Mouse (Mus musculus) CD4-positive helper T cell, adult 2 months (primary cell): ENCODE measurements around the gene Hexa.

Source experiments
- DNase-seq: peaks from one replicate; pipeline ENCODE4 v3.0.0-alpha.2; 2012; ENCODE audit warnings: low read depth, missing footprints, low spot score

Hexa gene

GRCm38 (mm10) chr9:59539441-59540137 is at the start of gene Hexa, which contains the start of gene Tmem202:
Hexa (plus strand) TSS chr9:59539540.
Tmem202 (minus strand) TSS chr9:59539847.
- DNase-seq, result peak; percentile 81

DNA sequence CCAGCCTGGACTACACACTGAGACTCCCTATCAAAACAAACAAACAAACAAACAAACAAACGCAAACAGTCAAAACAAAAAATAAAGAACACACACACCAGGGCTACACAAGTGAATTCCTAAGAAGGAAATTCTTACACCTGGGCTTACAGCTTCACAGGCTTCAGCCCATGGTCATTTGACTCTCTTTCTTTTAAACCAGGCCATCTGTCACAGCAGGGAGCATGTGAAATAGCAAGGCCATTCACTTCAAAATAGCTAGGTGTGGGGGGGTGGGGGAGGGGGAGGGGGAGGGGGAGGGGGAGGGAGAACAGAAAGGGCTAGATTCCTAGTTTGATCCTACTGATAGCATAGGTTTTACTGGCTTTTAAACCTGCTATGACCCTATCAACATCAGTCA is 31.2 kb upstream of the Hexa start:
- no peak for DNase-seq

DNA sequence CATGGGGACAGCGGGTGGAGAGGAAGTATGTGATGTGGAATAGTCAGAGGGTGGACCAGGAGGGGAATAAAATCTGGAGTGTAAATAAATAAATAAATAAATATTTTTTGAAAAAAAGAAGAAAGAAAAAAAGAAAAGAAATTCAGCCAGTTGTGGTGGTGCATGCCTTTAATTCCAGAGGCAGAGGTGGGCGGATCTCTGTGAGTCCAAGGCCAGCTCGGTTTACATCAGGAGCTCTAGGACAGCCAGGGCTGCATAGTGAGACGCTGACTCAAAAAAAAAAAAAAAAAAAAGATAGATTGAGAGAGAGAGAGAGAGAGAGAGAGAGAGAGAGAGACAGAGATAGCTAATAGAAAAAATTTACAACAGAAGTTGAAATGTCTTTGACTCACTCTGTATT is 27.0 kb upstream of the Hexa start:
- DNase-seq, result no peak

- DNase-seq, result no peak
These were observed 24.3 kb upstream of the Hexa start for GRCm38 (mm10) chr9:59515069-59515468.

DNA sequence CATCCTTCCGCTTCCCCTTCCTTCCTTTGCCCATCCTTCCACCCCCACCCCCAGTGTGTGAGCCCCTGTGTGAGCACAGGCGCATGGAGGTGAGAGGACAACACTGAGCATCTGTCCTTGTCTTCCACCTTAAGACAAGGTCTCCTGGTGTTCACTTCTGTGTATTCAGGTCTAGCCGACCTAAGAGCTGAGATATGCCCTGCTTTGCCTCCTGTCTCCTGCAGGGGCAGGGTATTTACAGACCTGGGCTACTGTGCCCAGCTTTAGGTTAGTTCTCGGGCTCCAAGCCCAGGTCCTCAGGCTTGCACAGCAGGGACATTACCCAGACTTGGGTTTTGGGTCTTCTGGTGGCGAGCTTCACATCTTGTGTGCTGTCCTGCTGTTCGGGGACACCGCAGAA is 22.2 kb upstream of the Hexa start:
- DNase-seq, result peak; percentile 12

DNA sequence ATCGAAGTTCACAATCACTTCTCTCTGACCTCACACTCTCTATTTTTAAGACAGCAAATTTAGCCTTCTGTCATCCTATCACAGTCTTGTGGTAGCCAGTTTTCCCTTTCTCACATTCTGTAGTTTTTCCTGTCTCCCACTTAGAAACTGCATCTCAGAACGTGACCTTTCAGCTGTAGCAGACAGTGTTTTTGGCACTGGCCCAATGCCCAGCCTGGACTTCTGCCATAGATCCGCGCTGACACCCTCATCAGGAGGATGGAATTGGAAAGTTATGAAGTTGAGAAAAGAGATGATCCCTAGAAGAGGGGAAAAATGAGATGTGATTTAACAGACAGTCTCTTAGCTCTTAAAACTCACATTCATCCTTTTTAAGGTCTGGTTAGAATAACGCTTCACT is 20.4 kb upstream of the Hexa start:
- DNase-seq, result no peak

- DNase-seq, result no peak
These were observed 19.9 kb upstream of the Hexa start for GRCm38 (mm10) chr9:59519396-59519795.

GRCm38 (mm10) chr9:59522906-59523305 is 16.4 kb upstream of the Hexa start:
- DNase-seq, result no peak

DNA sequence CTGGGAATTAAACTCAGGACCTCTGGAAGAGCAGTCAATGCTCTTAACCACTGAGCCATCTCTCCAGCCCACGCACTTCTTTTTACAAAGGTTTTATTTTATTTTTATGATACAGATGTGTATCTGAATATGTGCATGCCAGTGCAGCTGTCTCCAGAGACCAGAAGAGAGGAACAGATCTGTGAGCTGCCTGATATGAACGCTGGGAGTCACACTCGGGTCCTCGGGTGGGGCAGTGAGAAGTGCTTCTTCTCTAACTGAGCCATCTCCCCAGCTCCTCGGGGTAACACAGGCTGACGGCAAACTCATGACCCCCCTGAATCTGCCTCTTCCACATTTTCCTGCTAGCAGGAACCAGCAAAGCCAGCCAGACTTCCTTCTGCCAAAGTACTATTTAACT is 12.6 kb upstream of the Hexa start:
- no peak for DNase-seq

DNA sequence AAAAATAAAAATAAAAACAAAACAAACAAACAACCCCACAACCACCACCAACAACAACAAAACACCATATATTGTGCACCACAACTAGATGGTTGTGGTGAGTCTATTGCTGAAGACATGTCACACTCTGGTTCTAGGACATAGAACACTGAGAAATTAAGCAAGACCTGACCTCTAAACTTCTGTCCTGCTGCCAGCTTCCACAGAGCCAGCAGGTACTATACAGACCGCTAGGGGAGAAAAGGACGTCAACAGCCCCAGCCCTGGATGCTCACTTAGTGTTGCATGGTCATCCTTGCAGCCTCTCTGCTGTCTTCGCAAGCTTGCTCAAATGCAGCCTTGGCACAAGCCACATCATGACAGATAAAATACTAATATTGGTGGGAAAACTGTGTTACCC is 11.8 kb upstream of the Hexa start:
- no peak for DNase-seq

DNA sequence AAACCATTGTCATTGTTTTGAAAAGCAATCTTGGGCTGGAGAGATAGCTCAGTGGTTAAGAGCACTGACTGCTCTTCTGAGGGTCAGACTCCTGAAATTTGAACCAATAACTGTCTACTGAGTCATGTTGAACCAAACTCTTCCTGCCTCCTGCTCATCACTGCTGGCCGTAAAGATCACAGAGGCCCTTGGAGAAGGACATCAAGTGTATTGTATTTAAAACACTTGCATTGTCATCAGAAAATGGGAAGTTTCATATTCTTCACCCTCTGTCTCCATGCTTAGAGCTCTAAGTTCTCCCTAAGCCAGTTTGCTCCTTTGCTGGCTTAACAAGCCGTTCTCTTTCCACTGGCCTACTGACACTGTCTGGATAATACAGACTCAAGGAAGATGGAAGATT is 11.1 kb upstream of the Hexa start:
- no peak for DNase-seq

DNA sequence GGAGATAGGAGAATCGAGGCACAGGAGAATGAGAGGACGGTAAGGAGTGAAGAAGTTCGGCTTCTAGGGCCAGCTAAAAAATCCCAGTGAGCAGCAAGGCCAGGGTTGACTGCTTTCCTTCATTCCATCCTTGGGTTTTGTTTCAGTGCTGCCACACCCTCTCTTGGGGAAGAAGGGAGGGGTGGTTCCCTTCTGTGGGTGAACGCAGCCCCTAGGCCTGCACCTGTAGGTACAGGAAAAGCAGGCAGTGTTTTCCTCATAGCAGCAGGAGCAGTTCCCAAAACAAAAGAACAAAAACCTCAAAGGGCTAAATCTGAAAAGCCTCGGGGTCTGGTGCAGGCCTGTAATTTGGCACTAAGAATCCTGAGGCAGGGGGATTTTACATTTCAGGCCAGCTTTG is 7.7 kb upstream of the Hexa start:
- DNase-seq, result no peak

DNA sequence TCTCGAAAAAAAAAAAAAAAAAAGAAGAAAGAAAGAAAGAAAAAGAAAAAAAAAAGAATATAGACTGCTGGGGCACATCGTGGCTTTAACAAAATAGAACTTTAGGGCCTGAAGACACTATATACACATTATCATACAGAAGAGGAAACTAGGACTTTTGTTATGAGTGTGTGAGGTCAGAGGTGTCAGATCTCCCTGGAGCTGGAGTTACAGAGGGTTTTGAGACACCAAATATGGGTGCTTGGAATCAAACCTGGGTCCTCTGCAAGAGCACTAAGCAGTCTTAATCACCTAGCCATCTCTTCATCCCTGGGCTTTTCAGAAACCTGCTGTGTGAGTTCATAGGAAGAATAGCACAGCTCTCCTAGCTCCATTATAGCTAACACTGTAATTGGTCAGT is 5.9 kb upstream of the Hexa start:
- no peak for DNase-seq

GRCm38 (mm10) chr9:59533889-59534288 is 5.5 kb upstream of the Hexa start:
- DNase-seq, result no peak

DNA sequence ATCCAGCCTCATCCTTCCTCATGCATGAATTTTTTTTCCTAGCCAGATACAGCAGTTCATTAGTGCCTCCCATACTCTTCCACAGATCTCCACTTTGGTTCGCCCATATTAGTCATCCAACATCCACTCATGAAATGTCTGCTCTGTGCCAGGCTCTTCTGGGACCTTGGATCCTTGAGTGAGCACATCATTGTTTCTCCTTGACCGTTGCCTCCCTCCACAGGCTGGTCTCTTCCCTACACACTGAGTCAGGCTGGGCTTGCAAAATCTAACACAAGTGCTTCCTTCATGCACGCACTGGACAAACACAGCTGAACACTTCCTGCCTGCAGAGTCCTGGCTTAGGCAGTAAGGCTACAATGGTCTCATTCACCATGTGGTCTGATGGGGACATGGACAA is 1.7 kb upstream of the Hexa start:
- DNase-seq, result no peak

GRCm38 (mm10) chr9:59541617-59542016 is 2.3 kb downstream of the Hexa start:
- DNase-seq, result no peak

GRCm38 (mm10) chr9:59542766-59543324 is 3.5 kb downstream of the Hexa start:
- DNase-seq, result no peak

DNA sequence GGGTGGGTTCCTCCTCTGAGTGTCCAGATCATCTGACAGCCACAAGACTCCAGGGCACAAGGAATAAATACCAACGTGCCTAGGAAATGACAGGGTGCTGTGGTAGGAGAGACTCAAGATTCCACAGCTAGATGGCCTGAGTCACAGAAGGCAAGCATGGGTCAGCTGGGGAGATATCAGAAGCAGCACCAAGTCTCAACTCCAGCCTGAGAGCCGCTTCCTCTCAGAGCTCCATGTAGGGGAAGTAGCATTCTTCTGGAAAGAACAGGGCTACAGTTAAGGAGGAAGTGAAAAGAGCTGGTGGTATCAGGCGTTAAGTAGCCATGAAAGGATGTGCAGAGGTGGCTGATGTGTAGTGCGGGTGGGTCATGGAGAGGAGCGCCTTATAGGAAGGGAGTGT is 5.4 kb downstream of the Hexa start:
- DNase-seq, result no peak

DNA sequence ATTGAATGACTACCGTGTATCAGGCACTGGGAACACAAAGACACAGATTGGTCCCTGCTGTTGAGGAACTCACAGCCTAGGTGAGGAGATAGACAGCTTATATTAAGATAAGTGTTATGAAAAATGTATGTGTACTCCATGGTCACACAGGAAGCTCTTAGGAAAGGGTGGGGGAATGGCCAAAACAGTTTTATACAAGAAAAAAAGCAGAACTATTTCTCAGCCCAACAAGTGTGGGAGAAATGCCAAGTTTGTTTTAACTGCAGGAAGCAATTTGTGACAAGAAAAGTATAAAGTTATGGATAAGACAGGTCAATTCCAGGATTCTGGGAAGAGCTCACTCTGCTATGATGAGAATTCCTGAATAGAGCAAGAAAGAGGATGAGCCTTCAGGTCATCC is 8.5 kb downstream of the Hexa start:
- no peak for DNase-seq

DNA sequence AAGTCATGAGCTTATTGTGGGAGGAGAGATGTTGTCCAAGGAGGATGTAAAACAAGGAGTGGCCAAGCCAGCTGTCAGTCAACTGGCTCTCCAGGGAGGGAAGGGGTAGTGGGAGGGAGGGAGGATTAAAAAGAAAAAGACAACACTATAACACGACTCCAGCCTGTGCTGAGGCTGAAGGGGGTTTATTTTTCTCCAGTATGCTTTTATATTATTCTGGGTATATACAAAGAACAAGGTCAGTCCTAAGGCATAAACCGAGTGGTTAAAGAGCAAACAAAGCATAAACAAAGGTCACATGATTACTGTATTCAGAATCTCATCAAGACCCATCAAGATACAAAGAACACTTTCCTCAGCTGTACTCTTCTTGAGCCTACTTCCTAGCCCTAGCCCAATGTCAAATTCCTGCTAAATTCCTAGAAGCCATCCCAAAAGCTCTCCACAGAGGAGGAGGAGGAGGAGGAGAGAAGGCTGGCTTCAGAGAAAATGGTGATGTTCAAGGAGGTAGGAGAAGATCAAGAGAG is 9.7 kb downstream of the Hexa start:
- no peak for DNase-seq

- DNase-seq, result no peak
These were observed 10.7 kb downstream of the Hexa start for GRCm38 (mm10) chr9:59550077-59550476.

GRCm38 (mm10) chr9:59551017-59551416 is 11.7 kb downstream of the Hexa start:
- no peak for DNase-seq

GRCm38 (mm10) chr9:59551620-59552031 is 12.3 kb downstream of the Hexa start:
- DNase-seq, result no peak
